Mouse (Mus musculus) liver, adult 2 months (tissue): Measurements from ENCODE around the gene Cks2. TPM values are rescaled to one million over a fixed set of nuclear protein-coding genes. Genes with fewer than 3 reads are reported as not detected.

Source experiments
- DNase-seq: peaks from one replicate; pipeline ENCODE4 v3.0.0-alpha.2; 2011; ENCODE audit warnings: low read depth, low spot score; ENCODE audit errors: extremely low read depth
- H3K27ac ChIP-seq: fragments of 200-500 bp; replicated peaks from 2 replicates; pipeline ENCODE4 v1.5.1; 2012; ENCODE audit warnings: low read depth, mild to moderate bottlenecking, control low read depth, inconsistent platforms, low read length; ENCODE audit not compliant: insufficient read depth
- H3K27me3 ChIP-seq: fragments of 200-500 bp; 2 replicates; pipeline ENCODE4 v1.6.1; 2012; ENCODE audit warnings: mild to moderate bottlenecking, moderate library complexity, low read length, inconsistent platforms; ENCODE audit not compliant: control insufficient read depth, insufficient read depth
- H3K36me3 ChIP-seq: fragments of 200-500 bp; 2 replicates; pipeline ENCODE4 v1.6.1; 2012; ENCODE audit warnings: low read length, inconsistent platforms; ENCODE audit not compliant: control insufficient read depth, insufficient read depth
- H3K4me1 ChIP-seq: fragments of 200-500 bp; 2 replicates; pipeline ENCODE4 v1.6.1; 2011; ENCODE audit warnings: low read length; ENCODE audit not compliant: control insufficient read depth, insufficient read depth
- H3K4me3 ChIP-seq: fragments of 200-500 bp; 2 replicates; pipeline ENCODE4 v1.5.1; 2011; ENCODE audit warnings: low read depth, mild to moderate bottlenecking, control low read depth, low read length, moderate library complexity; ENCODE audit not compliant: insufficient read depth
- H3K79me2 ChIP-seq: fragments of 200-500 bp; 2 replicates; pipeline ENCODE4 v1.6.1; 2012; ENCODE audit warnings: inconsistent platforms, mild to moderate bottlenecking, low read length, moderate library complexity; ENCODE audit not compliant: control insufficient read depth, insufficient read depth
- H3K9ac ChIP-seq: fragments of 200-500 bp; 2 replicates; pipeline ENCODE4 v1.6.1; 2012; ENCODE audit warnings: low read depth, mild to moderate bottlenecking, control low read depth, inconsistent platforms, low read length
- CTCF ChIP-seq: fragments of 200-500 bp; IDR thresholded peaks from 2 replicates; pipeline ENCODE4 v1.5.1; 2011; ENCODE audit warnings: low read depth, low read length, control low read depth
- POLR2A ChIP-seq: fragments of 200-500 bp; IDR thresholded peaks from 2 replicates; pipeline ENCODE4 v1.6.1; 2011; ENCODE audit warnings: low read length, control low read depth; ENCODE audit not compliant: insufficient read depth; ENCODE audit errors: extremely low read depth
- WGBS: fragments of 180-500 bp; shearing (Covaris S2); methylation state at CpG from one replicate; pipeline ENCODE4 v1.1.7; 2018; 5-methylcytosine and 5-hydroxymethylcytosine counted together
- polyA plus RNA-seq: library from polyadenylated mRNA; depleted of rRNA; stranded (reverse); fragments of >200 nt; gene quantifications from 2 replicates; pipeline ENCODE4 v1.2.3, GENCODE M21; 2012
- total RNA-seq: library from RNA; depleted of rRNA; stranded (reverse); fragments of >200 nt; gene quantifications from 2 replicates; pipeline ENCODE4 v1.2.3, GENCODE M21; 2014

The Cks2 gene
- total and polyA plus RNA-seq, 2 experiments = 22.7 to 38.0 TPM

GRCm38 (mm10) chr13:51603221-51603893 lies 41.7 kb upstream of the Cks2 start:
- no peak overlapping the region for H3K27ac ChIP-seq
- no peak for DNase-seq

GRCm38 (mm10) chr13:51603894-51604244 lies 41.2 kb upstream of the Cks2 start:
- Histone ChIP-seq H3K9ac (no peak overlapping the region), H3K36me3 (no peaks in the 10 kb centered on the region), H3K27me3 (no peaks in the 10 kb centered on the region), H3K4me3 (no peak overlapping the region), H3K27ac (no peak overlapping the region), H3K79me2 (no peaks in the 10 kb centered on the region), H3K4me1 (no peaks in the 10 kb centered on the region)
- DNase-seq = no peak
- TF ChIP-seq POLR2A (no peak), CTCF (no peak)
- 52% methylated on average over 4 of the region's 4 CpGs for WGBS

More at GRCm38 (mm10) chr13:51603221-51603893, 41.7 kb upstream of the Cks2 start:
- no peak overlapping the region for H3K9ac ChIP-seq
- no peak overlapping the region for H3K4me3 ChIP-seq
- H3K27me3 ChIP-seq = no peaks in the 10 kb centered on the region
- TF ChIP-seq POLR2A (no peak), CTCF (no peak)
- 49% methylated on average over 16 of the region's 16 CpGs for WGBS
- H3K79me2 ChIP-seq = no peaks in the 10 kb centered on the region
- no peaks in the 10 kb centered on the region for H3K4me1 ChIP-seq
- H3K36me3 ChIP-seq = no peaks in the 10 kb centered on the region

- Histone ChIP-seq H3K9ac (no peak overlapping the region), H3K36me3 (no peaks in the 10 kb centered on the region), H3K79me2 (no peaks in the 10 kb centered on the region), H3K4me1 (no peaks in the 10 kb centered on the region; the same call in 1 of the 2 replicates), H3K4me3 (no peak overlapping the region), H3K27me3 (no peaks in the 10 kb centered on the region), H3K27ac (no peak overlapping the region)
- no peak for TF ChIP-seq POLR2A
- no peak for TF ChIP-seq CTCF
- no peak for DNase-seq
- 96% methylated on average over 7 of the region's 7 CpGs for WGBS
Measured at GRCm38 (mm10) chr13:51609231-51609630, 35.8 kb upstream of the Cks2 start.

GRCm38 (mm10) chr13:51611060-51611459 lies 34.0 kb upstream of the Cks2 start:
- Histone ChIP-seq H3K9ac (no peak overlapping the region), H3K79me2 (no peaks in the 10 kb centered on the region), H3K4me1 (peaks cover 2% of the 10 kb centered on the region; the same call in 1 of the 2 replicates), H3K27ac (no peak overlapping the region), H3K36me3 (no peaks in the 10 kb centered on the region), H3K4me3 (no peak overlapping the region), H3K27me3 (no peaks in the 10 kb centered on the region)
- TF ChIP-seq CTCF (no peak), POLR2A (no peak)
- 11% methylated on average over 9 of the region's 9 CpGs for WGBS
- DNase-seq = no peak

- Histone ChIP-seq H3K36me3 (no peaks in the 10 kb centered on the region), H3K27me3 (no peaks in the 10 kb centered on the region), H3K79me2 (no peaks in the 10 kb centered on the region), H3K4me3 (no peak overlapping the region), H3K4me1 (peaks cover 2% of the 10 kb centered on the region; the same call in 1 of the 2 replicates), H3K9ac (no peak overlapping the region), H3K27ac (no peak overlapping the region)
- TF ChIP-seq CTCF = no peak
- no peak for TF ChIP-seq POLR2A
- 68% methylated on average over 5 of the region's 5 CpGs for WGBS
- no peak for DNase-seq
Measured at GRCm38 (mm10) chr13:51611500-51611899, 33.5 kb upstream of the Cks2 start.

GRCm38 (mm10) chr13:51615815-51616214 lies 29.2 kb upstream of the Cks2 start:
- 26% methylated on average over 10 of the region's 10 CpGs for WGBS
- TF ChIP-seq CTCF (no peak), POLR2A (no peak)
- Histone ChIP-seq H3K4me3 (no peak overlapping the region), H3K36me3 (no peaks in the 10 kb centered on the region), H3K4me1 (peaks cover 2% of the 10 kb centered on the region; the same call in 1 of the 2 replicates), H3K79me2 (no peaks in the 10 kb centered on the region), H3K9ac (no peak overlapping the region), H3K27ac (no peak overlapping the region), H3K27me3 (no peaks in the 10 kb centered on the region)
- DNase-seq = peak; percentile 25
